Mouse (Mus musculus): ENCODE measurements around the gene Olfr1170. TPM values are rescaled to one million over a fixed set of nuclear protein-coding genes. Genes with fewer than 3 reads are reported as not detected.

The Olfr1170 gene
- not detected in 2 replicates for polyA plus RNA-seq (2016; fragmentation: Nextera tagmentation; extraction: Ambion mirVana)

GRCm38 (mm10) chr2:88228234-88228633 lies at the start of gene Olfr1170:
TSS of gene Olfr1170 (minus strand) at chr2:88228334.
- no peak within 1 kb of the TSS for H3K4me3 ChIP-seq (replicated peaks)
- no peaks in the 10 kb centered on the region for H3K36me3 ChIP-seq (replicated peaks)
- H3K27ac ChIP-seq: no peak within 1 kb of the TSS
- no peak within 1 kb of the TSS for H3K4me2 ChIP-seq
- no peaks in the 10 kb centered on the region for H3K27me3 ChIP-seq
- 83% methylated on average over 1 of the region's 1 CpGs for WGBS
- no peaks in the 10 kb centered on the region for H3K4me1 ChIP-seq
- no peak within 1 kb of the TSS for H3K9ac ChIP-seq
- no peak for ATAC-seq (ENCODE audit: low FRiP score)
- H3K9me3 ChIP-seq: no peaks in the 10 kb centered on the region

GRCm38 (mm10) chr2:88220784-88221183 lies 7.3 kb downstream of the Olfr1170 start:
- no peak for ATAC-seq (ENCODE audit: low FRiP score)
- Histone ChIP-seq H3K4me1 (no peaks in the 10 kb centered on the region), H3K4me2 (no peak overlapping the region), H3K9me3 (no peaks in the 10 kb centered on the region), H3K36me3 (replicated peaks) (no peaks in the 10 kb centered on the region), H3K4me3 (replicated peaks) (no peak overlapping the region), H3K9ac (no peak overlapping the region), H3K27me3 (no peaks in the 10 kb centered on the region), H3K27ac (no peak overlapping the region)
- 87% methylated on average over 1 of the region's 1 CpGs for WGBS

GRCm38 (mm10) chr2:88181580-88181979 lies 46.6 kb downstream of the Olfr1170 start, which contains the start of gene Olfr1168:
TSS of gene Olfr1168 (plus strand) at chr2:88181880.
- no peaks in the 10 kb centered on the region for H3K36me3 ChIP-seq (replicated peaks)
- 92% methylated on average over 2 of the region's 2 CpGs for WGBS
- H3K27me3 ChIP-seq: no peaks in the 10 kb centered on the region
- no peaks in the 10 kb centered on the region for H3K4me1 ChIP-seq
- H3K9ac ChIP-seq: no peak within 1 kb of the TSS
- H3K4me2 ChIP-seq: no peak within 1 kb of the TSS
- no peaks in the 10 kb centered on the region for H3K9me3 ChIP-seq
- no peak within 1 kb of the TSS for H3K27ac ChIP-seq
- H3K4me3 ChIP-seq (replicated peaks): no peak within 1 kb of the TSS
- no peak for ATAC-seq (ENCODE audit: low FRiP score)

Other genes with a start within 250 kb of the Olfr1170 start
- not detected in 2 replicates for gene Olfr1158, start 238.2 kb downstream of the Olfr1170 start, polyA plus RNA-seq (2016; fragmentation: Nextera tagmentation; extraction: Ambion mirVana)
- gene Olfr1160, start 220.1 kb downstream of the Olfr1170 start, polyA plus RNA-seq (2016; fragmentation: Nextera tagmentation; extraction: Ambion mirVana): not detected in 2 replicates
- gene Olfr1161, start 205.6 kb downstream of the Olfr1170 start, polyA plus RNA-seq (2016; fragmentation: Nextera tagmentation; extraction: Ambion mirVana): not detected in 2 replicates
- not detected in 2 replicates for gene Olfr73, start 190.6 kb downstream of the Olfr1170 start, polyA plus RNA-seq (2016; fragmentation: Nextera tagmentation; extraction: Ambion mirVana)
- not detected in 2 replicates for gene Olfr1162, start 177.2 kb downstream of the Olfr1170 start, polyA plus RNA-seq (2016; fragmentation: Nextera tagmentation; extraction: Ambion mirVana)
- not detected in 2 replicates for gene Olfr1163, start 156.5 kb downstream of the Olfr1170 start, polyA plus RNA-seq (2016; fragmentation: Nextera tagmentation; extraction: Ambion mirVana)
- not detected in 2 replicates for gene Olfr1164, start 134.4 kb downstream of the Olfr1170 start, polyA plus RNA-seq (2016; fragmentation: Nextera tagmentation; extraction: Ambion mirVana)
- not detected in 2 replicates for gene Olfr1166, start 100.1 kb downstream of the Olfr1170 start, polyA plus RNA-seq (2016; fragmentation: Nextera tagmentation; extraction: Ambion mirVana)
- gene Olfr1167, start 73.1 kb downstream of the Olfr1170 start, polyA plus RNA-seq (2016; fragmentation: Nextera tagmentation; extraction: Ambion mirVana): not detected in 2 replicates
- not detected in 2 replicates for gene Olfr1168, start 46.5 kb downstream of the Olfr1170 start, polyA plus RNA-seq (2016; fragmentation: Nextera tagmentation; extraction: Ambion mirVana)
- gene Olfr1173, start 51.5 kb upstream of the Olfr1170 start, polyA plus RNA-seq (2016; fragmentation: Nextera tagmentation; extraction: Ambion mirVana): not detected in 2 replicates
- not detected in 2 replicates for gene Olfr1174-ps, start 86.8 kb upstream of the Olfr1170 start, polyA plus RNA-seq (2016; fragmentation: Nextera tagmentation; extraction: Ambion mirVana)
- gene Olfr1175-ps, start 98.9 kb upstream of the Olfr1170 start, polyA plus RNA-seq (2016; fragmentation: Nextera tagmentation; extraction: Ambion mirVana): not detected in 2 replicates
- gene Olfr1176, start 108.4 kb upstream of the Olfr1170 start, polyA plus RNA-seq (2016; fragmentation: Nextera tagmentation; extraction: Ambion mirVana): not detected in 2 replicates
- not detected in 2 replicates for gene Olfr1177-ps, start 118.2 kb upstream of the Olfr1170 start, polyA plus RNA-seq (2016; fragmentation: Nextera tagmentation; extraction: Ambion mirVana)
- not detected in 2 replicates for gene Olfr1178, start 158.7 kb upstream of the Olfr1170 start, polyA plus RNA-seq (2016; fragmentation: Nextera tagmentation; extraction: Ambion mirVana)
- not detected in 2 replicates for gene Olfr1179, start 178.1 kb upstream of the Olfr1170 start, polyA plus RNA-seq (2016; fragmentation: Nextera tagmentation; extraction: Ambion mirVana)
- not detected in 2 replicates for gene Olfr1180, start 190.8 kb upstream of the Olfr1170 start, polyA plus RNA-seq (2016; fragmentation: Nextera tagmentation; extraction: Ambion mirVana)
- not detected in 2 replicates for gene Olfr1181, start 197.8 kb upstream of the Olfr1170 start, polyA plus RNA-seq (2016; fragmentation: Nextera tagmentation; extraction: Ambion mirVana)
- gene Gm13757, start 220.8 kb upstream of the Olfr1170 start, polyA plus RNA-seq (2016; fragmentation: Nextera tagmentation; extraction: Ambion mirVana): not detected in 2 replicates
- not detected in 2 replicates for gene Olfr1183, start 226.5 kb upstream of the Olfr1170 start, polyA plus RNA-seq (2016; fragmentation: Nextera tagmentation; extraction: Ambion mirVana)

Measured in forebrain, embryonic 12.5 days (tissue).